Mouse (Mus musculus) Muller cell, postnatal 12 days (primary cell): ENCODE measurements at regions not wholly inside any gene's neighbourhood (a gene's known extent, or its start where the extent isn't known, plus 50 kb on each side); places are given as distances from the start of the nearest gene placed in this dataset.
"Not testable (repeated sequence)": the region's sequence is repeated elsewhere in the genome, so short reads cannot be mapped to it uniquely, and the experiment has no call there.

ENCODE experiments used
- DNase-seq: peaks from one replicate; pipeline ENCODE4 v3.0.0-alpha.2; 2015; ENCODE audit errors: inconsistent ontology term

DNA sequence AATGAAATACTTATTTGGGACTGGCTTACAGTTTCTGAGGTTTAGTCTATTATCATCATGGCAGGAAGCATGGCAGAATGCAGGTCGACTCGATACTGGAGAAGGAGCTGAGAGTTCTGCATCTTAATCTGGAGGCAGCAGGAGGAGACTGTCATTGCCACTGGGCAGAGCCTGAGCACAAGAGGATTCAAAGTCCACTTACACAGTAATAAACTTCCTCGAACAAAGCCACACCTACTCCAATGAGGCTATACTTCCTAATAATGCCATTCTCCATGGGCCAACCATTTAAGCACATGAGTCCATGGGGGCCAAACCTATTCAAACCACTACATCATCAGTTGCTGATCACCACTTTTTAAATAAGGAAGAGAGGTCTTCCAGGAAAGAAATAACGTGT is 393.5 kb downstream of the Gja1 start:
- no peak for DNase-seq

DNA sequence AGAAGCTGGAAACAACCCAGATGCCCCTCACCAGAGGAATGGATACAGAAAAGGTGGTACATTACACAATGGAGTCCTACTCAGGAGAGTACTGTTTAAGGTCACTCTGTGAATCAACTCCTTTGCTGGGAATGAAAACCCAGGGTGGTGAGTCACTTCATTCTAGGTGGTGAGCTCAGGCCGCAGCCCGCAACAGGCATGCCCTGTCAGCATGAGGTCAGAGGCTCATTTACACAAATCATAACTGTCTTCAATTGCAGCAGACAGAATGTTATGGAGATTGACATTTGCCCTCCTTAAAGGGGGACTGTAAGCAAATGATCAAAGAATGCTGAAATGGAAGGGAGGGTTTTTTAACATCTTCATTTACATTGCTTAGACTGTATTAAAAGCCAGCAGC is 405.1 kb downstream of the Gja1 start:
- peak; percentile 76 for DNase-seq

DNA sequence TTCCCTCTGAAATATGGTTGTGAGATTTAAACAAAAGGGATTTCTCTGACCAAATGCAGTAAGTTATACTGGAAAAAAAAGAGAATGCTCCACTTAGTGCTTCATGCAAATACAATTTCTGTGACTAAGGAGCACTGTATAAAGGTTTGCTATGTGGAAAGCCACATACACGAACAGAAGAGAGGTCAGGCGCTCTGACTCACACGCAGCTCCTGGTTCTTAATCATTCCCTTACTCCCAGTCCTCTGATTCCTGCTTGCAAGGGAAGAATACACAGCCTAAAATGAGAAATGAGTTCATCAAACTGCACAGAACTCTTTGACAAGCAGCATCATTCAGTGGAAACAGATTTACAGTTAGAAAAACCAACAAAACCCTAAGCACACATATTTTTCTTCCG is 406.8 kb downstream of the Gja1 start:
- DNase-seq: peak; percentile 60

DNA sequence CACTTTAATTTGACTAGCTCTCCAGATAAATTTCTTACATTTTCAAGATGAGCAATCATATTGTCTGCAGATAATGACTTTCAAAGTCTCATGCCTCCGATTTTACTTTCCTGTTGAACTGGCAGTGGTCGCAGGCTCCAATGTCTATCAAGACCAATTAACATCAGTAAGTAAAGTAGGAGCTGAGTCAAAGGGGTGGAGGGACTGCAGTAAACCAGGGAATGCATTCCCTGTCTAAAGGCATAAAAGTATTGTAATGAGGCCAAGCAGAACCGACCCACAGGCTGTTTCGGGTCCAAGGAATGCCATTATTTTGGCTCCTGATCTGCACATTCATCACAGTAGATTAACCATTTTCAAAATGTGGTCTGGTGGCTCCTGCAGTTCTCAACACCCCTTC is 411.0 kb downstream of the Gja1 start:
- peak; percentile 98 for DNase-seq

DNA sequence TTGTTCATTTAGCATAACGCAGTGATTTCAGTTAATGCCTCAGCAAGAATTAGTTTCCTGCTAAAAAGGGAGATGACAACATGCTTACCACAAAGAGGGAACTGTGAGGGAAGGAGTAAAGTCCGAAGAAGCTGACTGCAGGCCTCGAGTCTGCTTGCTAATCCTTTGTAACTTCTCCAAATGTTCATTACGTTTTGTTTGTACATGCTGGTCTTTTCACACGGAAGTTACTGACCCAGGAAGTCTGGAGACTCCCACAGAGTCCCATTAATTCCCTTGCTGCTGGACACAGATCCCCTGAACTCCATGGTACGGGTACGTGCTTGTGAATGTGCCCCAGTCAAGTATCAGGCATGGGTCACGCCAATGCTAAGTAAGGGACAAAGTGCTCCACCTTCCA is 415.9 kb downstream of the Gja1 start:
- DNase-seq: peak; percentile 26

DNA sequence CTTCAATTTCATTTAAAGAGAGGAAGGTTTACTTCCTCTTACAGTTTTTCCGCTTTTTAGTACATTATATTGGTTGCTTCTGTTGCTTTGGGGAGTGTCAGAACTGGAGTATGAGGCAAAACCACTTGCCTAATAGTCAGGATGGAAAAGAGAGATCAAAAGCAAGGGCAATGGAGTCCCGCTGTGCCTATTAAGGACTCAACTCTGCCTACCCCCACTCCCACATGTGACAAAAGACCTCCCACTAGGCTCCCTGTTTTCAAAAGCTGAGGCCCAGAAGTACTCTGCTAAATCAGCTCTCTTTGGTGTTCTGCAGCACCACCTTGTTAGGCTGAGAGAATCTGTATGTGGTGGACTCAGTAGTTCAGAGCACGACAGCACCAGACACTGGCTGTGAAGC is 418.3 kb downstream of the Gja1 start:
- no peak for DNase-seq

DNA sequence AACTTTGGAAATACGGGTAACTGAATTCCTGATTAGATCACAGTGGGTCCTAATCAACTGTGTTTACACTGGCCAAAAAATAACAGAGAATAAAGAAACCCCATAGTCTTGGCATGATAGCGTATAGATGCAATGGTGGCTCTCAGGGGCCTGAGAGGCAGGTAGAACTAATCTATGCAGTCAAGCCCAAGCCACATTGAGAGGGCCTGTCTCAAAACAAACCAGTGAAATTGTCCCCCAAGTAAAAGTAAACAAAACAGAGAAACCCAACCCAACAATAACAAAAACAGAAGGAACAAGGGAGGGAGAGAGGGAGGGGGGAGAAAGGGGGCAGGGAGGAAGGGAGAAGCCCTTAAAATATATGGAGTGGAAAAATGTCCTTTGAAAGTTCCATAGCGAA is 422.2 kb downstream of the Gja1 start:
- no peak for DNase-seq

DNA sequence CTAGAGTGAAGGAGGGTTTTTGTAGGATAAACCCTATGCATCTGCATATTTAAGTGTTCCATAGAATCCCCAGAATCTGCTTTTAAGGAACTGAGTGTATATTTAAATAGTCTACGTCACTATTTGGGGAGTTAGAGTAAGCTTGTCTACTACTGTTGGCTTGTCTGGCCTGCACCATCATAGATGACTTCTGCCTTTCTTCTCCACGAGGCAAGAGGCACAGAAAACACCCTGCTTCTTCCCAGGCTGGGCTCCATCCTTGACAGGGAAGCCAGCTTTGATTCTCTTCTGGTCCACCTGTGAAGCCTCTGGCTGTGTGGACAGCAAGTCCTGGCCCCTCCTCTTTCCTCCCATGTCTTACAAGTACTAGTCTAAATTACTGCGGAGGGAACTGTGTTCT is 422.6 kb downstream of the Gja1 start:
- DNase-seq: no peak

DNA sequence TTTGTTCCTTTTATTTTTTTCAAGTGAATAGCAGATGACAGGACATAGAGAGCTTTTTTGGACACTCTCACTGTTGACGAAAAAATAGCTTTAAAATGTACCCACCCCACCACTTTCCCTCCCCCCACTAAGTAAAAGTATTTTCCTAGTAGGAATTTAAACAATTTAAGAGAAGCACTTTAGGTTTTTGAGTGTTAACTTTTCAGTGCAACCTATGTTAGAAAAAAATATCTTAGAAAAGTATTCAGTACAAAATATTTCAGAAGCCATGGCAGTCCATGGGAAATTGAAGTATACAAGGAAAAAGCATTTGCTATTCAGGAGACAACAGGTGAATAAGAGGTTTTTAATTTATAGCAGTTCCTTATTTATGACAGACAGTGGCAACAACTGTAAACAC is 431.9 kb downstream of the Gja1 start:
- no peak for DNase-seq

DNA sequence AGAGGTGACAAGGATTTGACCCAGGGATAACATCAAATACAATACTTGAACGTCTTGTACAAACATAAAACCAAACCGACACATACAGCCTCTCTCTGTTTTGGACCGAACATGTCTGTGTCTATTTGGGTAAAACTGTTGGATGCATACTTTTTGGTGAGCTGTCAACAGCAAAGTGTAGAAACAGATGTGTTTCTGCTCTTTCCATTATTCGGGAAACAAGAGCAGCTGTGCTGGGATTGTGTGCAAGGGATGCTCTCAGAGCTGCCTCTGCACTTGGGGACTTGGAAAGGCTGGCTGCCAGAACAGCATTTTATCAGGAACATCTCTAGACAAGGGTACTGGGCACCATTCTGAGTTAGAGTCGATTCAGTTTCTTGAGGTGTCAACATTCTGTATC is 445.0 kb downstream of the Gja1 start:
- DNase-seq: no peak

DNA sequence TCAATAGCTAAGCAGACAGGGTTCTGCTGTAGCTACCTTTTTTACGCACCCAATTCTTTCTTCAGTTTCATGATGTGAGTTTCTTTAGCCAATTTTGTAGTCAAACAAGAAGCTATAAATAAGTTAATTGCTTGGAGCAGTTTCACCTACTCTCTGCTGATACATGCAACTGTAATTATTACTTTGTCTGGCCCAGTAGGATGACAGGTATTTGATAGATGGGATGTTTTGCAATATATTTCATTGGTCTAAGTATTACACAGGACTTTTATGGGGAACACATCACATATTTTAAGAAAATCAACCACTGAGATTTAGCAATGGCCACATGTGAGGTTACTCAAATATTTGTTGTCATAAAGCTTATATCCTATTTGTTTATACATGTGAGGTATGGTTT is 454.2 kb downstream of the Gja1 start:
- no peak for DNase-seq

DNA sequence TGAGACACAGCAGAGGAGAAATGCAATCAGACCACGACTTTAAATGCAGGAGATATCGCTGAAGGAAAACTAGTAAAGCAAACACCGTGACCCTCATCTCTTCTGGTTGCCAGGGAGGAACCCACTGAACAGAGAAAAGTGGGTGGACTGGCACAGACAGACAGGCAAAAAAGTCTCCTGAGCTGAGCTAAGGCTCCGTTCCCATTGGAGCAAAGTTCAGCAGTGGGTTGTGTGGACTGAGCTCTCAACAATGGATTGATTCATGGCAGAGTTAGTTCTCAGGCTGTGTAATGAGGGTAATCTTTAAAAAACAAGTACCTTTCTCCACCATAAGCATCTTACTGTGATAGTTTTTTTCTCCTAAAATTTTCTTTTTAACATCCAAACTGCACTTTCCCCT is 454.8 kb downstream of the Gja1 start:
- no peak for DNase-seq

DNA sequence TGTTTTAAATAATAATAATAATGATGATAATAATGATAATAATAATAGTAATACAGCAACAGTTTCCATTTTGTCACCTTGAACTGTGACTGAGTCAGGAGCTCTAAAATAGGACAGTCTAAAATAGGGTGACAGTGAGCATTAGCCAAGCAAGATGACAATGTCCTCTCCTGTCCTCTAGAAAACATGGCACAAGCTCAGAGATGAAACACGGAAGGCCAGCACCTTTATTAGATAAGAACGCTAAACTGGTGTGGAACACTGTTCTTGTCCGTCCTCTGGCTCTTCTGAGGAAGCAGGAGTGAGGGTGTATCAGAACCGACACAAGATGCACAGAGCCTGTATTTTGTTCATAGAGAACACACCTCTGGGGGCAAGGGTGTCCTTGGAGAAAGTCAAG is 459.0 kb downstream of the Gja1 start:
- DNase-seq: no peak

DNA sequence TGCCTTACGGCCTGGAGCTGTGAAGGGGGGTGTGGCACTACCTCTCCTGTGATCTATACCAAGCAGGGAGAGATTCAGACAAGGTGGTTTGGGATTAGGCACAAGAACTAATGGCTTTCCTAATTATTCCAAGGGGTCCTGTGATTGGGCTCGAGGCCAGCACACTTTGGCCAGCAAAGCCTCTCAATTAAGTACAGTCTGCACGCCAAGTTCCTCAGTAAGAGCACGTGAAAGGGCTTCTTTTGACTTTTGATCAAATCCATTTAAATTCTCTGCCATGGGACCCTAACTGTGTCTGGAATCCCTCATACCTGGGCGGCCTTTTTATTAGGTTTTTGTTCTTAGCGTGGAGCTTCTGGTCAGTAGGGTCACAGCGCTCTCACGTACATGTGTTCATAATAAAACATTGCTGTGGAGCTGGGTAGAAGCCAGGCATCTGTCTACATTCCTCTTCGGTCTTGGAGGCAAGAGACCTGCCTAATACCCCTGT is 461.9 kb downstream of the Gja1 start:
- DNase-seq: no peak

DNA sequence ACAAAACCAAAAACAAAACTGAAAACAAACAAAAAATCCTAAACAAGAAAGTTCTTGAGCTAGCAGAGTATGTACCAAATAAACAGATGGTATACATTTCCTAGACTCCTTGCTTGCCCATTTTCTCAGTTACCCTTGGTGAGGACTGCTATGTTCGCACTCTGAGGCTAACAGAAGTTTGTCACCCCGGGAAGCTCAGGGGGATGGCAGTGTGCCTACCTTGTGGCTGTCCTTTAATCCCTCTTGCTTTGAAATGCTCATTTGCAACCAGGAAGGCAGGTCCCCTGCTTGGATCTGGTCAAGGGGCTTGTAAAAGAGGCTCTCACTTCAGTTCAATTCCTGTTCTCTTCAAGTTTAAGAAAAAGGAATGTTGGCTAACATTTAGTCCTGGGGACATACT is 462.4 kb downstream of the Gja1 start:
- DNase-seq: peak; percentile 11

DNA sequence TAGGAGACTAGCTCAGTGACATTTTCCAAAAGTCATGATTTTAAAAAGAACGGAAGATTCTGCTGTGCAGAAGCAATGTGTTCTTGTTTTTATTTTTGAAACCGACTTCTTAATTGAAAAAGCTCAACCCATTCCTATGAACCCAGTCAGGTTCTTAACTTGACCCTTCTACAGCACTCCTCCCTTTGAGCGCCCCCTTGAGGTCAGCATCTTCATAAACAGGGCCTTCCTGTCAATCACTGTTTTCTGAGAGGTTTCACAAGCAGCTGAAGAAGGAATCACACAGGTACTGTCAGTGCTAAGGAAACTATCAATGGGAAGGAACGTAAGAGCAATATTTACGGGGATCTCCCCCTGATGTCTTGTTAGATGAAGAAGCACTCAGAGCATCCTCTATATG is 463.6 kb downstream of the Gja1 start:
- no peak for DNase-seq

DNA sequence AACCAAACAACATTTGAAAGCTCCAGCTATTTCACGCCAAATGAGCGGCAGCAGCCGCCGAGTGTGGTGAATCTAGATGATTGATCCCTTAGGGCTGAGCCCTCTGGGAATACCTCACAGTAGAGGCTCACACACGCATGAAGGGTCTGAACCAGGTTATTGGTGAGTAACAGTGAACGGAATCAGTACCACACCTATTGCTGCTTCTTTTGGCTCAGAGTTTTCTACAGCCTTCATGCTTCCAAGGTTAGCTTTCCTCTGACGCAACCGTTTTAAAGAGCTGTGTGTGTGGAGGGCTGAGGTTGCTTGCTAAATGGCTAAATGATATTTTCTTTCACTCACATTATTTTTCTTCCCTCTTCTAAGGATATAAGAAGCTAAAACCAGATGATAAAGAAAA is 464.4 kb downstream of the Gja1 start:
- no peak for DNase-seq

DNA sequence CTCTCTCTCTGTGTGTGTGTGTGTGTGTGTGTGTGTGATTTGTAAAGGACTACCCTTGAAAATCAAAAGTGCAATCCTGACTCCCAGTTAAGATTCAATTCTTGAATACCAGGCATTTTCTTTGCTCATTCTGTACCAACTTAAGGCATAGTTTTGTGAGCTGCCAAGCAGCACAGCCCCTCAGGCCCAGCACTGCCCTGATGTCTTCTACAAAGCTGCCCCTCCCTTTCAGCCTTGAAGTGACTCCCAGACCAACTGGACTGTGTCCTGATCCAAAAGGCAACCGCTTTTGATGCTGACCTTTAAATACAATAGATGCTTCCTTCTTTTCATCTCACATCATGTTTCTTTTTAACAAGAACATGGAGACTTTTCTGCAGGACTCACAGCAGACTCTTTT is 464.8 kb downstream of the Gja1 start:
- no peak for DNase-seq

DNA sequence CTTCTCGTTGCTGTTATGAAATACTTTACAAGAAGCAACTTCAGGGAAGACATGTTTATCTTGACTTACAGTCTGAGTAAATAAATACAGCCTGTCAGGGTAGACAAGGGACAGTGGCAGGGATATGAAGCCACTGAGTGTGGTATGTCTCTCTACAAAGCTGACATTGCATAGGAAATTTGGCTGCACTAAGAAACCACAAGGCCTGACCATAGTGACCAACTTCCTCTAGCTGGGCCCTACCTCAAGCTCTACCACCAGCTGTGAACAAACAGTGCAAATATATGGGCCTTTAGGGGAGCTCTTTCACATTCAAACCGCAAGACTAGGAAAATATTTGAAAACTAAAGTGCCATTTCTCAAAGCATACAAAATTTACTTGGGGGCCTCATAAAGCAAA is 475.4 kb downstream of the Gja1 start:
- no peak for DNase-seq

DNA sequence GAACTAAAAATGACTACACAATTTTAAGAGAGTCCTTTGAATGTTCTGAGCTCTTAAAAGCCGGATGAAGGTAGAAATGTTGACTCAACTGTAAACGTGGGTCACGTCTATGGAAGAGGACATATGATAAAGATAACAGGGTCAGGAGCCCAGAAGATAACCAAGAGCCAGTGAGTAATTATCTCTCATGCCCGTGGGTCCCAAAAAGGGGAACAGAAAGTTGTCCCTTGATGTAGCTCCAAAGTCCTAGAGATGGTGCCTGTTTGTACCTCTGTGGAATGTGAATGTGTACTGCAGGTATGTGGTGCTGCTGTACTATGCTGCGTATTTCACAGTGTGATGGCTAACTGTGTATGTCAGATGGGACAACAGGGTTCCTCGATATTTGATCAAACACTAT is 479.1 kb downstream of the Gja1 start:
- no peak for DNase-seq

DNA sequence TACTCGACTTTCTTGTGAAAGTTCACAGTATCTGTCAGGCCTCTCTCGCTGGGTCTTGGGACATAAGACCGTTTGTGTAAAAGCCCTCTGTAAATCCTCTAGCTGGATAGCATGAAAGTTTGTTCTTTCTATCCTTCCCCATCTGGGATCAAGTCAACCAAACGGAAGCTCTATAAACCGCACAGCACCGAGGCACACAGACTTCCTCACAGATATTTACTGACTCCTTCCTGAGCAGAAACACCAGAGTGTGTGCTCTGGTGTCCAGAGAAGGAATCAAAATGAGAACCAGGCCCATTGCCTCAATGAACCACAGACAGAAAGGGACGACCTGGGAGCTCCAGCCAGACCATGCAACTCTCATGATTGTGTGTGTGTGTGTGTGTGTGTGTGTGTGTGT is 502.6 kb downstream of the Gja1 start:
- no peak for DNase-seq

DNA sequence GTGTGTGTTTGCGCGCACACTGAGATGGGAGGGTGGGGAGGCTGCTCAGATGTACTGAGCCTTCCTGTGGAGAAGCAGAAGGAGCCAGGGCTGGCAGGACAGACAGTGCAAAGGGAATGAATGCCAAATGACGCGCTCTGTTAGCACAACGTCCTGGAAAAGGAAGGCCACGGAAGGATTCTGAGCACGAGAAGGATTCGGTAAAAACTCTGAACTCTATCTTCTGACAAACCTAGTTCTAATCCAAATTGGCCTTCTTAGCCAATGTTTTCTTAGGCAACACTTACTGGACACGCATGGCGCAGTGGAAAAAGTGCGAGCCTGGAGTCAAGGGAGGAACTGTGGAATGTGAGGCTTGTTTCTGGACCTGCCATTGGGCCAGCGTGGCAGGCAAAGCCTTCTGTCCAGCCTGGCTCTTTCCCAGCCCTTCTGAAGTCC is 503.0 kb downstream of the Gja1 start:
- DNase-seq: no peak

DNA sequence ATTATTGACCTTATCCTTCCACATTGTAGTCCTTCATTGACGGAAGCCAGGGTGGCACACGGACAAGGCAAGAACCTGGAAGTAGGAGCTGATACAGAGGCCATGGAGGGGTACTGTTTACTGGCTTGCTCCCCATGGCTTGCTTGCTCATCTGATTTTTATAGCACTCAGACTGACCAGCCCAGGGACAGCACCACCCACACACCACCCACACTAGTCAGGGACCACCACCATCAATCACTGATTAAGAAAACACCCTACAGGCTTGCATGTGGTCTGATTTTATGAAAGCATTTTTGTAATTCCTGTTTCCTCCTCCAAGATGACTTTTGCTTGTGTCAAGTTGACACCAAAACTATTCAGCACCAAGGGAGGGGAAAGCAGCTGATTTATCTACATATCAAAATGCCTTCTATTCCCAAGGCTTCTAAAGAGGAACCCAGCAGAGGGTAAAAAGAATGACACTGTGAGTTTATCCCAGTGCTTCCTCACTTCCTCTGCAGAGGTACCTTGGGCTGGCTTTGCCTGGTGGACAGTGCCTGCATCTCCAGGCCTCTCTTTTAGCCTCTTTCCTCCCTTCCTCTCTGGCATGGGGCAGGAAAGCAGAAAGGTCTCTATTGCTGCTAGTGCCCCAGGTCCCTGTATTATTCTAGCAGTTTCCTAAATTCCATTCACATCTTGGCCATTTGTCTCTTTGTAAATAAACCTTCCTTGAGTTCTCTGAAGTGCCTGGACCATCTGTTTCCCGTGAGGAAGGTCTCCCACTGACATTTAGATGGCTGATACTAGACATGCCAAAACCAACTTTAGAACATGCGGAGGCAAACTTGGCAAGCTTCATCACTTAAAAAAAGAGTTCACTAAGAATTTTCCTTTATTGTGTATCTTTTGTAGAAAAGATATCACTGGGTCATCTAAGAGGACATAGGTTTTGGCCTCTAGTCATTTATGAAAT is 507.6 kb downstream of the Gja1 start:
- no peak for DNase-seq

DNA sequence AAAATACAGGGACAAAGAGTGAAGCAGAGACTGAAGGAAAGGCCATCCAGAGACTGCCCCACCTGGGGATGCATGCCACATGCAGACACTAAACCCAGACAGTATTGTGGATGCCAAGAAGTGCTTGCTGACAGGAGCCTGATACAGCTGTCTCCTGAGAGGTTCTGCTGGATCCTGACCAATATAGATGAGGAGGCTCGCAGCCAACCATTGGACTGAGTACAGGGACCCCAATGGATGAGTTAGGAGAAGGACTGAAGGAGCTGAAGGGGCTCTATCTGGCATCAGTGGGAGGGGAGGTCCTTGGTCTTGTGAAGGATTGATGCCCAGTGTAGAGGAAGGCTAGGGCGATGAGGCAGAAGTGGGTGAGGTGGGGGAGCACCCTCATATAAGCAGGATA is 514.4 kb downstream of the Gja1 start:
- not testable (repeated sequence) for DNase-seq
